Mouse (Mus musculus) CH12.LX (cell line): ENCODE data around the gene Tmem117.

Experiments used
- EP300 ChIP-seq: IDR thresholded peaks from 2 replicates; pipeline ENCODE4 v1.6.1; 2011; ENCODE audit warnings: low read length, improper control_type of control experiment
- GABPA ChIP-seq: IDR thresholded peaks from 2 replicates; pipeline ENCODE4 v1.6.1; 2012; ENCODE audit warnings: low read depth, low read length, improper control_type of control experiment, inconsistent platforms; ENCODE audit not compliant: insufficient replicate concordance
- POLR2A ChIP-seq: IDR thresholded peaks from 2 replicates; pipeline ENCODE4 v1.6.1; 2011; ENCODE audit warnings: low read depth, mild to moderate bottlenecking, improper control_type of control experiment, low read length
- ZKSCAN1 ChIP-seq: IDR thresholded peaks from 2 replicates; pipeline ENCODE4 v1.6.1; 2012; ENCODE audit warnings: low read depth, inconsistent platforms, low read length, improper control_type of control experiment, borderline replicate concordance

- TF ChIP-seq EP300 (no peak), POLR2A (no peak), ZKSCAN1 (no peak), GABPA (no peak)
These were observed 413.4 kb downstream of the Tmem117 start for GRCm38 (mm10) chr15:95042437-95042836.
